Mouse (Mus musculus) neural tube, embryonic 11.5 days (tissue): Measurements from ENCODE around the gene Sgf29. TPM values are rescaled to one million over a fixed set of nuclear protein-coding genes. Genes with fewer than 3 reads are reported as not detected.

Source experiments
- ATAC-seq: fragments of 200-750 bp; cut with Nextera tagmentation; 2 replicates; pipeline ENCODE4 v1.8.0; 2017; ENCODE audit warnings: moderate number of reproducible peaks, mild to moderate bottlenecking, moderate TSS enrichment, moderate library complexity; ENCODE audit not compliant: insufficient read depth, low FRiP score, low TSS enrichment
- DNase-seq: peaks from one replicate; pipeline ENCODE4 v3.0.0-alpha.2; 2015; ENCODE audit warnings: low spot score
- H3K27ac ChIP-seq: fragments of 300-500 bp; sonication (generic); 2 replicates; pipeline ENCODE4 v1.5.1; 2014; ENCODE audit warnings: low read depth, mild to moderate bottlenecking, low read length
- H3K27me3 ChIP-seq: fragments of 300-500 bp; sonication (generic); 2 replicates; pipeline ENCODE4 v1.6.1; 2014; ENCODE audit warnings: mild to moderate bottlenecking, low read length, mixed read lengths; ENCODE audit not compliant: control insufficient read depth, insufficient read depth
- H3K36me3 ChIP-seq: fragments of 300-500 bp; sonication (generic); 2 replicates; pipeline ENCODE4 v1.6.1; 2014; ENCODE audit warnings: mild to moderate bottlenecking, low read length, moderate library complexity, mixed read lengths; ENCODE audit not compliant: control insufficient read depth, insufficient read depth
- H3K4me1 ChIP-seq: fragments of 300-500 bp; sonication (generic); 2 replicates; pipeline ENCODE4 v1.6.1; 2014; ENCODE audit warnings: low read length, mixed read lengths; ENCODE audit not compliant: control insufficient read depth, insufficient read depth
- H3K4me2 ChIP-seq: fragments of 300-500 bp; sonication (generic); 2 replicates; pipeline ENCODE4 v1.6.1; 2014; ENCODE audit warnings: low read depth, mild to moderate bottlenecking, moderate library complexity
- H3K4me3 ChIP-seq: fragments of 300-500 bp; sonication (generic); 2 replicates; pipeline ENCODE4 v1.5.1; 2014; ENCODE audit warnings: low read depth, low read length
- H3K9ac ChIP-seq: fragments of 300-500 bp; sonication (generic); 2 replicates; pipeline ENCODE4 v1.6.1; 2014; ENCODE audit warnings: mild to moderate bottlenecking, low read length
- H3K9me3 ChIP-seq: fragments of 300-500 bp; sonication (generic); 2 replicates; pipeline ENCODE4 v1.6.1; 2016; ENCODE audit warnings: low read length; ENCODE audit not compliant: control insufficient read depth
- WGBS: fragments of 180-500 bp; shearing (Covaris S2); extraction: QIAGEN DNeasy Blood & Tissue Kit; methylation state at CpG from one replicate; pipeline ENCODE4 v1.1.7; 2014; 5-methylcytosine and 5-hydroxymethylcytosine counted together
- polyA plus RNA-seq: library from polyadenylated mRNA; unstranded; fragments of >200 nt; fragmentation: Nextera tagmentation; extraction: Ambion mirVana; gene quantifications from 2 replicates; pipeline ENCODE4 v1.2.1, GENCODE M21; 2014

The Sgf29 gene
- polyA plus RNA-seq, result 47.8 and 63.1 TPM in 2 replicates

GRCm38 (mm10) chr7:126649231-126650051, at the start of gene Sgf29:
Gene Sgf29 (plus strand): TSS chr7:126649309.
- 1% methylated on average over 57 of the region's 57 CpGs for WGBS
- Histone ChIP-seq H3K36me3 (no peaks in the 10 kb centered on the region), H3K9me3 (no peaks in the 10 kb centered on the region), H3K4me2 (peak within 1 kb of the TSS; percentile 63), H3K9ac (peak within 1 kb of the TSS; percentile 78), H3K4me3 (peak within 1 kb of the TSS; percentile 57), H3K27ac (peak within 1 kb of the TSS; percentile 80), H3K4me1 (0 out of 2 replicates have a peak, but pooled peaks cover 3% of the 10 kb centered on the region), H3K27me3 (no peaks in the 10 kb centered on the region)
- DNase-seq (peak; percentile 95), ATAC-seq (peak; percentile 95)

- no peak overlapping the region for H3K9ac ChIP-seq
- WGBS, result 45% methylated on average over 5 of the region's 5 CpGs
- DNase-seq (no peak), ATAC-seq (no peak)
- no peaks in the 10 kb centered on the region for H3K36me3 ChIP-seq
- H3K27me3 ChIP-seq, result no peaks in the 10 kb centered on the region
- H3K4me3 ChIP-seq, result no peak overlapping the region
- H3K4me1 ChIP-seq, result no peaks in the 10 kb centered on the region
- no peak overlapping the region for H3K4me2 ChIP-seq
- H3K27ac ChIP-seq, result no peak overlapping the region
- no peaks in the 10 kb centered on the region for H3K9me3 ChIP-seq
Measured at GRCm38 (mm10) chr7:126601896-126602295, 47.2 kb upstream of the Sgf29 start.

GRCm38 (mm10) chr7:126602650-126603049, 46.5 kb upstream of the Sgf29 start:
- no peak for ATAC-seq
- Histone ChIP-seq H3K9me3 (no peaks in the 10 kb centered on the region), H3K4me2 (no peak overlapping the region)

GRCm38 (mm10) chr7:126606611-126607010, 42.5 kb upstream of the Sgf29 start:
- Histone ChIP-seq H3K9ac (no peak overlapping the region), H3K9me3 (no peaks in the 10 kb centered on the region), H3K36me3 (no peaks in the 10 kb centered on the region), H3K4me3 (no peak overlapping the region), H3K4me2 (no peak overlapping the region), H3K27ac (no peak overlapping the region), H3K27me3 (no peaks in the 10 kb centered on the region), H3K4me1 (no peaks in the 10 kb centered on the region)
- 77% methylated on average over 5 of the region's 5 CpGs for WGBS
- ATAC-seq (no peak), DNase-seq (no peak)

More at GRCm38 (mm10) chr7:126602650-126603049, 46.5 kb upstream of the Sgf29 start:
- no peak for DNase-seq
- H3K4me1 ChIP-seq, result no peaks in the 10 kb centered on the region
- no peaks in the 10 kb centered on the region for H3K27me3 ChIP-seq
- H3K9ac ChIP-seq, result no peak overlapping the region
- no peak overlapping the region for H3K4me3 ChIP-seq
- no peak overlapping the region for H3K27ac ChIP-seq
- H3K36me3 ChIP-seq, result no peaks in the 10 kb centered on the region
- 91% methylated on average over 3 of the region's 3 CpGs for WGBS

- no peak overlapping the region for H3K9ac ChIP-seq
- DNase-seq, result no peak
- H3K27me3 ChIP-seq, result no peaks in the 10 kb centered on the region
- no peaks in the 10 kb centered on the region for H3K36me3 ChIP-seq
- 81% methylated on average over 3 of the region's 3 CpGs for WGBS
- no peak overlapping the region for H3K4me3 ChIP-seq
- no peaks in the 10 kb centered on the region for H3K9me3 ChIP-seq
- no peak overlapping the region for H3K4me2 ChIP-seq
- H3K4me1 ChIP-seq, result no peaks in the 10 kb centered on the region
- no peak for ATAC-seq
- H3K27ac ChIP-seq, result no peak overlapping the region
Measured at GRCm38 (mm10) chr7:126607064-126607463, 42.0 kb upstream of the Sgf29 start.

- no peak overlapping the region for H3K4me3 ChIP-seq
- H3K4me2 ChIP-seq, result no peak overlapping the region
- H3K27me3 ChIP-seq, result no peaks in the 10 kb centered on the region
- H3K9me3 ChIP-seq, result no peaks in the 10 kb centered on the region
- ATAC-seq (no peak), DNase-seq (no peak)
- no peak overlapping the region for H3K27ac ChIP-seq
- H3K36me3 ChIP-seq, result no peaks in the 10 kb centered on the region
- WGBS, result 86% methylated on average over 5 of the region's 5 CpGs
- H3K4me1 ChIP-seq, result no peaks in the 10 kb centered on the region
- no peak overlapping the region for H3K9ac ChIP-seq
Measured at GRCm38 (mm10) chr7:126607796-126608195, 41.3 kb upstream of the Sgf29 start.

- 67% methylated on average over 3 of the region's 3 CpGs for WGBS
- H3K9ac ChIP-seq, result no peak overlapping the region
- no peak for ATAC-seq
Measured at GRCm38 (mm10) chr7:126612736-126613135, 36.4 kb upstream of the Sgf29 start.

GRCm38 (mm10) chr7:126616707-126617106, 32.4 kb upstream of the Sgf29 start:
- Histone ChIP-seq H3K4me2 (no peak overlapping the region), H3K4me3 (no peak overlapping the region), H3K27ac (no peak overlapping the region), H3K9ac (no peak overlapping the region), H3K9me3 (no peaks in the 10 kb centered on the region), H3K27me3 (no peaks in the 10 kb centered on the region), H3K4me1 (no peaks in the 10 kb centered on the region), H3K36me3 (no peaks in the 10 kb centered on the region)
- ATAC-seq (no peak), DNase-seq (no peak)
- WGBS, result 80% methylated on average over 3 of the region's 3 CpGs

More at GRCm38 (mm10) chr7:126612736-126613135, 36.4 kb upstream of the Sgf29 start:
- DNase-seq, result no peak
- Histone ChIP-seq H3K27me3 (no peaks in the 10 kb centered on the region), H3K36me3 (no peaks in the 10 kb centered on the region), H3K4me2 (no peak overlapping the region), H3K4me3 (no peak overlapping the region), H3K4me1 (no peaks in the 10 kb centered on the region), H3K9me3 (no peaks in the 10 kb centered on the region), H3K27ac (no peak overlapping the region)
